Mouse (Mus musculus) embryonic facial prominence, embryonic 14.5 days (tissue): Measurements from ENCODE around the gene Gm29644. TPM values are rescaled to one million over a fixed set of nuclear protein-coding genes. Genes with fewer than 3 reads are reported as not detected.
"Not testable (repeated sequence)": the region's sequence is repeated elsewhere in the genome, so short reads cannot be mapped to it uniquely, and the experiment has no call there.

Experiments
- ATAC-seq: fragments of 200-750 bp; cut with Nextera tagmentation; 2 replicates; pipeline ENCODE4 v1.8.0; 2017; ENCODE audit warnings: low read depth, moderate number of reproducible peaks, moderate TSS enrichment
- DNase-seq: peaks from one replicate; pipeline ENCODE4 v3.0.0-alpha.2; 2015; ENCODE audit warnings: low spot score
- H3K27ac ChIP-seq: fragments of 300-500 bp; sonication (generic); replicated peaks from 2 replicates; pipeline ENCODE4 v1.5.1; 2014; ENCODE audit warnings: low read depth, mild to moderate bottlenecking, low read length, moderate library complexity
- H3K27me3 ChIP-seq: fragments of 300-500 bp; sonication (generic); replicated peaks from 2 replicates; pipeline ENCODE4 v1.6.1; 2014; ENCODE audit warnings: low read length; ENCODE audit not compliant: control insufficient read depth, insufficient read depth
- H3K36me3 ChIP-seq: fragments of 300-500 bp; sonication (generic); 2 replicates; pipeline ENCODE4 v1.6.1; 2014; ENCODE audit warnings: low read length, mixed read lengths; ENCODE audit not compliant: control insufficient read depth, insufficient read depth
- H3K4me1 ChIP-seq: fragments of 300-500 bp; sonication (generic); 2 replicates; pipeline ENCODE4 v1.6.1; 2014; ENCODE audit warnings: antibody characterized with exemption, low read length; ENCODE audit not compliant: control insufficient read depth, insufficient read depth
- H3K4me2 ChIP-seq: fragments of 300-500 bp; sonication (generic); 2 replicates; pipeline ENCODE4 v1.6.1; 2014; ENCODE audit warnings: low read depth, mild to moderate bottlenecking, low read length, moderate library complexity, mixed read lengths
- H3K4me3 ChIP-seq: fragments of 300-500 bp; sonication (generic); 2 replicates; pipeline ENCODE4 v1.5.1; 2014; ENCODE audit warnings: low read depth, mild to moderate bottlenecking, low read length
- H3K9ac ChIP-seq: fragments of 300-500 bp; sonication (generic); 2 replicates; pipeline ENCODE4 v1.6.1; 2014; ENCODE audit warnings: low read depth, mild to moderate bottlenecking, low read length, moderate library complexity, mixed read lengths
- H3K9me3 ChIP-seq: fragments of 300-500 bp; sonication (generic); 2 replicates; pipeline ENCODE4 v1.6.1; 2016; ENCODE audit warnings: low read length; ENCODE audit not compliant: control insufficient read depth
- WGBS: fragments of 180-500 bp; shearing (Covaris S2); extraction: QIAGEN DNeasy Blood & Tissue Kit; methylation state at CpG from one replicate; pipeline ENCODE4 v1.1.7; 2014; 5-methylcytosine and 5-hydroxymethylcytosine counted together
- polyA plus RNA-seq: library from polyadenylated mRNA; unstranded; fragments of >200 nt; fragmentation: Nextera tagmentation; extraction: Ambion mirVana; gene quantifications from 2 replicates; pipeline ENCODE4 v1.2.1, GENCODE M21; 2014

Gm29644 gene
- not detected in 2 replicates for polyA plus RNA-seq

DNA sequence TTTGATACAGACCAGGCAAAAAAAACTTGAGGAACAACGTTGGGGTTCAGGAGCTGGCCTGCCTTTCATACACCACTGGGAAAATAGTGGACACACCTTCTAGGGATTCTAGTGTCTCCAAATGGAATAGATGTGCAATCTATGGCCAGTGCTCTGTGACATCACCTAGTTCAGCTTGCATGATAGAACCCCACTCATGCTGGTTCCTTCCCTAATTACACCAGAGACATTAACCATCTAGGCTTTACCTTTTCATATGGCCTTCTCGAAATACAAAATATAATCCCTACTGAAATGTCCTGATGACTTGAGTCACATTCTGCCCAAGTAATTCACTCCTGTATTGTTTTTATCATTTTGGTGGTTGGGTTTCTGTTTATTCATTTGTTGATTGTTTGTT lies at the start of gene Gm29644, which contains the start of gene Gm29423:
Gene Gm29644, minus strand, starts transcription at position 157 of the 400 bp plus-strand sequence.
Gene Gm29423, minus strand, starts transcription at position 101 of the 400 bp plus-strand sequence.
- not testable (repeated sequence) for H3K27me3 ChIP-seq, DNase-seq, H3K9ac ChIP-seq, H3K4me3 ChIP-seq, H3K9me3 ChIP-seq, H3K36me3 ChIP-seq, ATAC-seq, H3K27ac ChIP-seq, H3K4me2 ChIP-seq, H3K4me1 ChIP-seq
- WGBS, result no CpG with 5 or more reads among the region's 2 CpGs

DNA sequence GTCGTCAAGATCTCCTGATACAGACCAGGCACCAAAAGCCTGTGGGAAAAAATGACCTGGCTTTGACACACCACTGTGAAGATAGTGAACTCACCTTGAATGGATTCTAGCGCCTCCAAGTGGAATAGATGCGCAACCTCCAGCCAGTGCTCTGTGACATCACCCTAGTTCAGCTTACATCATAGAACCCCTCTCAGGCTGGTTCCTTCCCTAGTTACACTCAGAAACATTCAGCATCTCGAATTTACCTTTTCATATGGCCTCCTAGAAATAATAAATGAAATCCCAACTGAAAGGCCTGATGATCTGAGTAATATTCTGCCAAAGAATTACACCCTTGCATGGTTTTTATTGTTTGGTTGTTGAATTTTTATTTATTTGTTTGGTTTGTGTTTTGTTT lies 29.6 kb downstream of the Gm29644 start, which contains the start of gene Gm21118:
Gene Gm21118, minus strand, starts transcription at position 101 of the 400 bp plus-strand sequence.
- not testable (repeated sequence) for H3K4me2 ChIP-seq, H3K4me1 ChIP-seq, H3K27ac ChIP-seq, DNase-seq, H3K9me3 ChIP-seq, H3K36me3 ChIP-seq, H3K9ac ChIP-seq, H3K27me3 ChIP-seq, ATAC-seq, H3K4me3 ChIP-seq
- WGBS, result no CpG with 5 or more reads among the region's 4 CpGs

Other genes with a start within 250 kb of the Gm29644 start
- gene Gm21118, start 29.7 kb downstream of the Gm29644 start, polyA plus RNA-seq, result not detected in 2 replicates
- gene Gm29423, start 56 bp downstream of the Gm29644 start, polyA plus RNA-seq, result not detected in 2 replicates
- not detected in 2 replicates for gene Gm20888, start 138.5 kb upstream of the Gm29644 start, polyA plus RNA-seq